Mouse (Mus musculus) brown adipose tissue, adult 24 weeks (tissue): ENCODE data around the gene Micall1. TPM values are rescaled to one million over a fixed set of nuclear protein-coding genes. Genes with fewer than 3 reads are reported as not detected.

Experiments used
- H3K27ac ChIP-seq: fragments of 200-500 bp; replicated peaks from 2 replicates; pipeline ENCODE4 v1.5.1; 2012; ENCODE audit warnings: low read depth, mild to moderate bottlenecking, low read length
- H3K4me1 ChIP-seq: fragments of 200-500 bp; 2 replicates; pipeline ENCODE4 v1.6.1; 2012; ENCODE audit warnings: low read length, mixed read lengths; ENCODE audit not compliant: control insufficient read depth, insufficient read depth, insufficient read length
- H3K4me3 ChIP-seq: fragments of 200-500 bp; 2 replicates; pipeline ENCODE4 v1.5.1; 2012; ENCODE audit warnings: low read depth, mild to moderate bottlenecking, low read length, moderate library complexity; ENCODE audit not compliant: insufficient read depth
- polyA plus RNA-seq: library from polyadenylated mRNA; stranded (reverse); fragments of >200 nt; gene quantifications from 2 replicates; pipeline ENCODE4 v1.2.4, GENCODE M21; 2012; ENCODE audit not compliant: missing spikeins, insufficient read depth, insufficient read length

Gene Micall1
- polyA plus RNA-seq, 1 experiment, result 20.2 TPM

- H3K4me3 ChIP-seq, result peak overlapping the region; percentile 91
- peaks cover 9% of the 10 kb centered on the region for H3K4me1 ChIP-seq
- peak overlapping the region; percentile 66 for H3K27ac ChIP-seq
Measured at GRCm38 (mm10) chr15:79075658-79076365, 32.9 kb upstream of the Micall1 start.

GRCm38 (mm10) chr15:79079567-79079966, 29.1 kb upstream of the Micall1 start:
- 0 out of 2 replicates have a peak overlapping the region, but pooled peaks have one; percentile 2 for H3K27ac ChIP-seq
- peaks cover 11% of the 10 kb centered on the region for H3K4me1 ChIP-seq
- no peak overlapping the region for H3K4me3 ChIP-seq

- H3K4me1 ChIP-seq, result 0 out of 2 replicates have a peak, but pooled peaks cover under 1% of the 10 kb centered on the region
- no peak overlapping the region for H3K27ac ChIP-seq
- no peak overlapping the region for H3K4me3 ChIP-seq
Measured at GRCm38 (mm10) chr15:79092284-79092683, 16.4 kb upstream of the Micall1 start.

GRCm38 (mm10) chr15:79093083-79093839, 15.4 kb upstream of the Micall1 start:
- no peak overlapping the region for H3K4me3 ChIP-seq
- H3K27ac ChIP-seq, result no peak overlapping the region
- peaks cover 9% of the 10 kb centered on the region for H3K4me1 ChIP-seq

- Histone ChIP-seq H3K27ac (no peak overlapping the region), H3K4me1 (peaks cover 14% of the 10 kb centered on the region), H3K4me3 (no peak overlapping the region)
Measured at GRCm38 (mm10) chr15:79095483-79095882, 13.2 kb upstream of the Micall1 start.

GRCm38 (mm10) chr15:79096556-79096955, 12.1 kb upstream of the Micall1 start:
- Histone ChIP-seq H3K27ac (peak overlapping the region; percentile 55; the same call in 1 of the 2 replicates), H3K4me1 (peaks cover 14% of the 10 kb centered on the region), H3K4me3 (no peak overlapping the region)

GRCm38 (mm10) chr15:79097135-79097534, 11.6 kb upstream of the Micall1 start:
- peak overlapping the region; percentile 88 for H3K27ac ChIP-seq
- no peak overlapping the region for H3K4me3 ChIP-seq
- H3K4me1 ChIP-seq, result peaks cover 14% of the 10 kb centered on the region

- H3K27ac ChIP-seq, result peak overlapping the region; percentile 88
- peaks cover 14% of the 10 kb centered on the region for H3K4me1 ChIP-seq
Measured at GRCm38 (mm10) chr15:79097611-79098025, 11.1 kb upstream of the Micall1 start.

GRCm38 (mm10) chr15:79098220-79098619, 10.5 kb upstream of the Micall1 start:
- no peak overlapping the region for H3K4me3 ChIP-seq
- peak overlapping the region; percentile 88 for H3K27ac ChIP-seq
- peaks cover 14% of the 10 kb centered on the region for H3K4me1 ChIP-seq

More at GRCm38 (mm10) chr15:79097611-79098025, 11.1 kb upstream of the Micall1 start:
- no peak overlapping the region for H3K4me3 ChIP-seq

- Histone ChIP-seq H3K27ac (peak overlapping the region; percentile 88), H3K4me3 (no peak overlapping the region), H3K4me1 (peaks cover 14% of the 10 kb centered on the region)
Measured at GRCm38 (mm10) chr15:79098868-79099267, 9.8 kb upstream of the Micall1 start.

- Histone ChIP-seq H3K4me3 (0 out of 2 replicates have a peak overlapping the region, but pooled peaks have one; percentile 4), H3K4me1 (peaks cover 14% of the 10 kb centered on the region), H3K27ac (peak overlapping the region; percentile 88)
Measured at GRCm38 (mm10) chr15:79099456-79099855, 9.2 kb upstream of the Micall1 start.

- Histone ChIP-seq H3K4me1 (peaks cover 14% of the 10 kb centered on the region), H3K27ac (no peak overlapping the region), H3K4me3 (no peak overlapping the region)
Measured at GRCm38 (mm10) chr15:79100391-79100790, 8.3 kb upstream of the Micall1 start.

GRCm38 (mm10) chr15:79101531-79101930, 7.2 kb upstream of the Micall1 start:
- H3K27ac ChIP-seq, result no peak overlapping the region
- peaks cover 14% of the 10 kb centered on the region for H3K4me1 ChIP-seq
- H3K4me3 ChIP-seq, result no peak overlapping the region

GRCm38 (mm10) chr15:79103264-79103663, 5.4 kb upstream of the Micall1 start:
- Histone ChIP-seq H3K4me3 (no peak overlapping the region), H3K27ac (no peak overlapping the region), H3K4me1 (peaks cover 5% of the 10 kb centered on the region; the same call in 1 of the 2 replicates)

- H3K4me3 ChIP-seq, result no peak overlapping the region
- H3K27ac ChIP-seq, result no peak overlapping the region
- peaks cover 4% of the 10 kb centered on the region; the same call in 1 of the 2 replicates for H3K4me1 ChIP-seq
Measured at GRCm38 (mm10) chr15:79105804-79106203, 2.9 kb upstream of the Micall1 start.
